Mouse (Mus musculus): ENCODE measurements at regions not wholly inside any gene's neighbourhood (a gene's known extent, or its start where the extent isn't known, plus 50 kb on each side); places are given as distances from the start of the nearest gene placed in this dataset.
A peak's percentile ranks its signal among the peaks of the same experiment; 100 is the strongest.

DNA sequence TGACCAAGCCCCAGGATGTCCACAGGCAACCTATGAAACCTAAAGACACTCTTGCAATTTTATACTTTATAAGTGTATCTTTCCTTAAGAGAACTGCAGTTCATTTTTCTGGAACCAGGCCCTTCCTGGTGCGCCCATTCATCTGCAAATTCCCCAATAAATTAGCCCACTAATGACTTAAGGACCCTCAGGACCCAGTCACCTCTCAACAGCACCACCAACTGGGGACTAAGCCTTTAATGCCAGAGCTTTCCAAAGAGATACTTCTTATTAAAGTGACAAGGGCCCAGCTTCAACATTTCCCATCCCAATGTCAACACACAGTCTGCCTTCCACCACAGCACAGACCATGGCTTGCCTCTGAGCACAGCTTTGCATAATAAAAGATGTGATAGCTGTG is 237.6 kb upstream of the Pabpc6 start:
- DNase-seq (ENCODE audit: low read depth): no peak

DNA sequence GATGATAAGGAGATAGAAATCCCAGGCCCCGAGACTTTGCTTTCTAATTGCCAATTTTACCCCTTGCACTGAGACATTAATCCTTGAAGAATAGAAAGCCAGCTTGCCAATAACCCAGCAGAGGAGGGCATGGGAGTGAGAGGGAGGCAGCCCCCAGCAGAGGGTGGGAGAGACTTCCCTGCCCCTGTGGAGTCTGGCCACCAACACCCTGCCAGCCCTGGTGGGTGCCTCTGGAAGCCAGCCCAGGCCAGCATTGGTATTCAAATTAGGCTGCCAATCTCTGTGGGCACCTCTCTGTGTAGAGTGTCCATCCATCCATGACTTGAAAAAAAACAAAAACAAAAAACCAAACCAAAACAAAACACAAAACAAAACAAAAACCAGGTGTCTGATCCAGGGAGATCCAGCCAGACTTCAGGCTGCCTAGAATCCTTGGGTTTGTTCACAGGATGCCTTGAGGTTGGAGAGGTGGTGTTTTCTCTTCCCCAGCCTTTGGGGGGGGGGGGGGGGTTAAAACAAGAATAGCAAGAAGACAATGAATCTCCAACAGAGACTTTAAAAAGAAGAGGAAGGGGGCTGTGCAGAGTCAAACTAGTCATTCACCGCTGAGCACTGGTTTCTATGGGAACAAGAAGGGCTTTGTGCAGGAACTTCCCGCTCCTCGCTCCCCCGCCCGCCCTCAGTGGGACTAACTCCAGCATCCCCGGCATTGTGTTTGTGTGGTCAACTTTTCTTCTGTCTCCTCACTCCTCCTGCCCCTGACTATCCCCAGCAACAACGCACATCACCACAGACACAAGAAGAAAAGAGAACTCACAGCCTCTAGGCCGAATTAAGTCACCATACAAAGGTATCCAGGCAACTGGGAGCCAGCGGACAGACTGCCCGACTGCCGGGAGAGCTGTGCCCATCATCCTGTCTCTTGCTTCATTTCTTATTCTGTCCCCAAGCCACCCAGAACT is 236.3 kb upstream of the Pabpc6 start:
- no peak for DNase-seq (ENCODE audit: low read depth)

DNA sequence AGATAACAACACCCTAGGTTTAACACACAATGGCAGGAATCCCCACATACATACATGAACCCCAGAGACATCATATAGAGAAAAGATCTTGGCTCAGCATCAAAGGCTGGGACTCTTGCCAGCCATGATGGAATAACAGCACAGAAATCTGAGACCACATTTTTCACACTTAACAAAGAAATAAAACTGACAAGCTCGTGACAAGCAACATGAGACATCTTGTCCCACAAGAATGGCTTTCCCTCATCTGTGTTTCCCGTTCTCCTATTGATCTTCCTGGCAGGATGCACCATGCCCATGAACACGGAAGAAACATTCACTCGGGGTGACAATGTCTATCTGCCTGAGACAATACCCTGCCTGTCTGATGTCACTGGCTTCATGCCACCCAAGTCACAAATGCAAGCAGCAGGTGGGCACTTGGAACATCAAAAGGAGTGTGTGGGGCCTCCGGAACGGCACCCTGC is 235.0 kb upstream of the Pabpc6 start:
- DNase-seq (ENCODE audit: low read depth): no peak

DNA sequence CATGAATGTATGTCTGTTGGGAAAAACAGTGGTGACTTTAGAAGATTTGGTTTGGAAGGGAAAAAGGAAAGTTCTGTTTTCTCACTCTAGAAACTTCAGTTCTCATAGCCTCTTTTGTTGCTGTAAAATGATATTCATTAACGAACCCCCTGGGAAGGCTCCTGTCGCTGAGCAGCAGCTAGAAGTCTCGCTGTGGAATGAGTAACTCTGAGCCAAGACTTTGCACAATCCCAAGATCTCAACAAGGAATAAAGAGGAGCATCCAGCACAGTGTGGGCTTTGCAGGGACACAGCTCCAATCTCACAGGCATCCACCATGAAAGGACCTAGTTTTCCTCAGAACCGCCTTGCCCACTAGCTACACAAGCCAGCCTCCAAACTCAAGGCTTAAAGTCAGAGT is 233.8 kb upstream of the Pabpc6 start:
- no peak for DNase-seq (ENCODE audit: low read depth)

DNA sequence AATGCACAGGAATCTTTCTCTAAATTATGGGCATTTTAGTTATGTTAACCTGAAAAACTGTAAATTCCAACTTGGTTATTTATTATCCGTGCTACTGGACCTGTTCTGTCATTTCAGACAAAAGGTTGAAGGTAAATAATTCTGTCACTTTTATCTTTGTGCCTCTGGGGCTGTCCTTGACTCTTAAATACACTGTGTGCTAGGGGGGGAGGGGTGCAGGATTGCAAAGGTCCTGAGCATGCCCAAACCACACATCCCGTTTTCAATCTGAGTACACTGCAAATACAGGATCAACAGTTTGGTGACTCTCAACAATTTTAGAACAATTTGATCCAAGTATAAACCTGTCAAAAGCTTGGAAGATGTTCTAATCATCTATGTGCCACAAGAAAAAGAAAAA is 227.4 kb upstream of the Pabpc6 start:
- DNase-seq (ENCODE audit: low read depth): no peak

DNA sequence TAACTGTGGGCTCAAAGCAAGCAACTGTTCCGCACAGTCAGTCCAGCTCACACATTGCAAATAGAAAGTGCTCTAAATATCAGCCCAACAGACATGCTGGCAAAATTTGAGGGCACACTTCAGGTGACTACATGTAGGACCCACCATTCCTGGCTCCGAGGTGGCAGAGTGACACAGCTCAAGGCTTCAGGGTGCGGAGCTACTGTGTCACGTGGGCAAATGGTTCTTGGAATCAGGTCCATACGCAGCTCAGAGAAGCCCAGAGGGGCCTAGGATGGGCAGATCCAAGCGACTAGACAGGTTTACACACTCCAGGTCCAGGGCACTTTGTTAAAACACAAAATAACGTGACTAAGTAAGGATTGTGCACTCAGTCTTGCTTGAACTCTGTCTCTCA is 226.2 kb upstream of the Pabpc6 start:
- peak; percentile 8 for DNase-seq (ENCODE audit: low read depth)

DNA sequence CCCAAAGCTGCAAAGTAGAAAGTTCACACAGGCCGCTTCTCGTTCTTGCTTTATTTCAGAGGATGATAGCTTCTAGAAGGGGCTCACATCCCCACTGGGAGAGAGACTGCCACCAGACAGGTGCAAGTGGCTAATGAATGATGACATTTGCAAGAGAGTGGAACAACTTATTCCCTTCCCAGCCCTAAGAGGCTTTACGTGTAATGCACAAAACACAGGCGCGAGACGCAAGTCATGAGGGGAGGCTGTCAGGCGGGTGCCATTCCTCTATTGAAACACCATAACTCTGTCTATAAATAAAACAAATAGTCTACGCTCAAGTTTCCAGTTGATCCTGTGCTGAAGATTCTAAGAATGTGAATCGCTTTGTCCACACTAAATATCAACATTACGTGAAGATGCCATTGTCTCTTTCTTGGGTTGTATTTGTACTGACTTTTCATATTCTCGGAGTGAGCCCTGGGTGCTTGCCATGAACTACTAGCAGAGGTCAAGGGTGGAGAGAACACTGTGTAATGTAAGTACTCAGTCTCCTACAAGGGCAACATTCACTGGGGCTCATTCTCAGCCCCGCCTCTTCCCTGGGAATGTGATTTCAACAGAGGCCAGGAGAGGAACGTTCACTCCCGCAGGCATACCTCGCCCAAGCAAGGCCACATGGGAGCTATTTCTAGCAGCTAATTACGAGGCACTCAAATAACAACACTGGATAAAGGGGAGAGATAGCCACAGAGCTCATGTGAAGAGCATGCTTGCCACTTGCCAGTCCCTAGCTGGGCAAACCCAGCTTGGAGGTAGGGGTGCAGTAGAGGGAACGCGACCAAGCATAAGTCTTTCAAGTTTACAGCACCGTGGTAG is 225.5 kb upstream of the Pabpc6 start:
- DNase-seq (ENCODE audit: low read depth): peak; percentile 49

- DNase-seq (ENCODE audit: low read depth): no peak
Measured at GRCm38 (mm10) chr17:9893966-9894365, 224.4 kb upstream of the Pabpc6 start.

- DNase-seq (ENCODE audit: low read depth): no peak
Measured at GRCm38 (mm10) chr17:9892776-9893175, 223.3 kb upstream of the Pabpc6 start.

DNA sequence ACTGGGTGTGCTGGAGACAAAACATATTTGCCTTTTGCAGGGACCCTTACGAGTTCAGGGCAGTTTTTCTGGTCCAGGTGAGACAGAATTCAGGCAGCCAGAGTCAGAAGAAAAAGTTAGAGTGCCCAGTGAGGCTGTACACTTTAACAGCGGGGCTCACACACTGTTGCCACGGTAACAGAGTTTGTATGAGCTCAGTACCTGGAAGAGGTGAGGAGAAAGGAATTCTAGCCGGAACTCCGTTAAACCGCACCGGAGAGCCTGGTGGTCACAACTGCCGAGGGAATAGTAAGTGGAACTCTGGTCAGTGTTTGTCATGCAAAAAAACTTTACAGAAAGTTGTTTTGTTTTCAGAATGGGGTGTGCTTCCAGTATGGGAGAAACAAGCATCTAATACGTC is 222.6 kb upstream of the Pabpc6 start:
- DNase-seq (ENCODE audit: low read depth): no peak

DNA sequence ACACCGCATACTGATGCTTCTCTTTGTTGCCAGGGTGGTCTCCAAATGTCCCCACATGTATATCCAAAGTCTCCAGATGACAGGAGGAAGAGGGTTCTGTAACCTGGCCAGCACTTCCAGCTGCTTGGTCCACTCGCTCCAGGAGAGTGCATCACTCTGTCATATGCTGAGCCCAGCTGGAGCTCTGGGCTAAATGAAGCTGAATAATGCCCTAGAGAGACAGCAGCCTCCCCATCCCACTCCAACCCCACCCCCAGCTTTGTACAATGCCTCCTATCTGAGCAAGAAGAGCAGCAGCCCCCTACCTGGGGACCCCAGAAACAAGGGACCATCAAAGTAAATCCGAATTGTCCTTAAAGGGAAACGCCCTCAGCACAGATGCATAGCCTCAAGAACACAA is 219.0 kb upstream of the Pabpc6 start:
- no peak for DNase-seq (ENCODE audit: low read depth)

- no peak for DNase-seq (ENCODE audit: low read depth)
Measured at GRCm38 (mm10) chr17:9885110-9885509, 215.6 kb upstream of the Pabpc6 start.

GRCm38 (mm10) chr17:9882639-9883226 is 213.2 kb upstream of the Pabpc6 start:
- no peak for DNase-seq (ENCODE audit: low read depth)

- DNase-seq (ENCODE audit: low read depth): no peak
Measured at GRCm38 (mm10) chr17:9879556-9880206, 210.2 kb upstream of the Pabpc6 start.

DNA sequence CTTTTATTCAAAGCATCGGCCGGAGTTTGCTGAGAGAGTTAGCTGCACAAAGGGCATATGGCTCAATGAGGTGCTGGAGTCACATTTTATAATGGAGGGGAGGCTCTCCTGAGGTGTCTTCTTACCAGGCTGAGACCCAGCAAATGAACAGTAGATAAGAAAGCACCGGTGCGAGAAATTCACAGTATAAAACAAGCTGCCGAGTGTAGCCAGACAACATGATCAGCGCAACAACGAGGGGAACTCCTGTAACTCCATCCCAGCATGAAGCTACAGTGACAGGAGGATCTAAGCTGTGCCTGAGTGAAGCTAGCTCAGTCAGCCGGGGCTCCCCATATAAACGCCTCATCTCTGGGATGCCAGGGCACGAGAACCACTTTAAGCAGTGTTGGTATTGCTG is 204.2 kb upstream of the Pabpc6 start:
- no peak for DNase-seq (ENCODE audit: low read depth)

DNA sequence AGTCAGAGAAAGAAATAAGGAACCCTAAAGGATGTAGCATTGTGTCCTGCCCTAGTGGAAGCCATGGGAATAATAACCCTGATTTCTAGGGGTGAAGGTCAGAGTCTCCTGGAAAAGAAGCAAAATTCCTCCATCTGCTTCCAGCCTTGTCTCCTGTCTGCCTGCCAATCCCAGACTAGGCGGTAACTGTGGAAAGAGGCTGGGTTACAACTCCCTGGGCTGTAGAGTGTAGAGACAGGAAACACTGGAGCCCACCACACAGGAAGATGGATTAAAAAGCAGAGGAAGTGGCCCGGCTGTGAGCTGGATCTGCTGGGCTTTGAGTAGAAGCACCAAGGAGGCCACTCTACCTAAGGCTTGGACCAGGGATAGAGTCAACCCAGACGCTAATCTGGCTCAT is 200.7 kb upstream of the Pabpc6 start:
- no peak for DNase-seq (ENCODE audit: low read depth)

GRCm38 (mm10) chr17:9868747-9869281 is 199.3 kb upstream of the Pabpc6 start:
- no peak for DNase-seq (ENCODE audit: low read depth)

DNA sequence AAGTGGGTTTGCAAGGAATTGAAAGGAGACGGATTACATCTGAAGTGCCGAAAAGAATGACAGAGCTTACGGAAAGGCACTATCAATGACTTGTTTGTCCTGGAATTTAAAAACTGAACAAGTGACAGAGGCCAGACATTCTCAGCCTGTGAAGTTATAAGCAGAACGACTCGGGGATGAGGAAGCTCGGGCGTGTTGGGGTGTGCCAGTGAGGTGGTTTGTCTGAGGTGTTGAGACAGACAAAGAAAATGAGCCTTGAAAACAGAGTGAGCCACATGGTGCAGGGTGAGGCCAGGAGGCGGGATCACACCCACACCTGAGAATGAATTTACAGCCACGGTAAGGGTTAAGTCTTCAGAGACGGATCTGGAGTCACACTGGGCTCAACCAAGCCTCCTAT is 194.7 kb upstream of the Pabpc6 start:
- no peak for DNase-seq (ENCODE audit: low read depth)

- DNase-seq (ENCODE audit: low read depth): no peak
Measured at GRCm38 (mm10) chr17:9861923-9862854, 192.7 kb upstream of the Pabpc6 start.

DNA sequence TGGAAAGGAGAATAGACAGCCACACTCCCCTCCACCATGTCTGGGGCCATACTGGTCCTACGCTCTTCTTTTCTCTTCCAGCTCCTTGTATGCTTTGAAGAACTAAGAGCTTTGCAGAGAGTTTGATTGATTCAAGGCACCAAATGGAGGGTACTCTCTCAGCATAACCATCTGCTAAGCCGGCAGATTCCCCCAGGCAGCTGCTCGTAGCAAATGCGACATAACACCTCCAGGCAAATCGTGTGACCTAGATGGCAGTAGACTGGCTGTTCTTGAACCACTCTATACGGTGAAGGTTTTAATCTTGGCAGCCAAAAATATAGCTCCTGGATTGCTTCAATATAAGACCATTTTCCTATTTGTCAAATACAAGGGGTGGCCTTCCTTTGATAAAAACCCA is 191.8 kb upstream of the Pabpc6 start:
- no peak for DNase-seq (ENCODE audit: low read depth)
